Mouse (Mus musculus) midbrain, embryonic 13.5 days (tissue): ENCODE measurements at regions not wholly inside any gene's neighbourhood (a gene's known extent, or its start where the extent isn't known, plus 50 kb on each side); places are given as distances from the start of the nearest gene placed in this dataset.

Source experiments
- ATAC-seq: fragments of 200-750 bp; cut with Nextera tagmentation; 2 replicates; pipeline ENCODE4 v1.8.0; 2017; ENCODE audit warnings: mild to moderate bottlenecking, moderate TSS enrichment, moderate library complexity
- H3K27ac ChIP-seq: fragments of 300-500 bp; sonication (generic); 2 replicates; pipeline ENCODE4 v1.5.1; 2015; ENCODE audit warnings: inconsistent platforms, mild to moderate bottlenecking, moderate library complexity
- H3K27me3 ChIP-seq: fragments of 300-500 bp; sonication (generic); 2 replicates; pipeline ENCODE4 v1.6.1; 2015; ENCODE audit warnings: mild to moderate bottlenecking, inconsistent platforms
- H3K36me3 ChIP-seq: fragments of 300-500 bp; sonication (generic); 2 replicates; pipeline ENCODE4 v1.6.1; 2015; ENCODE audit warnings: mild to moderate bottlenecking, inconsistent platforms
- H3K4me1 ChIP-seq: fragments of 300-500 bp; sonication (generic); replicated peaks from 2 replicates; pipeline ENCODE4 v1.6.1; 2015; ENCODE audit warnings: inconsistent platforms
- H3K4me2 ChIP-seq: fragments of 300-500 bp; sonication (generic); replicated peaks from 2 replicates; pipeline ENCODE4 v1.6.1; 2015; ENCODE audit warnings: moderate library complexity, mild to moderate bottlenecking, inconsistent platforms
- H3K4me3 ChIP-seq: fragments of 300-500 bp; sonication (generic); replicated peaks from 2 replicates; pipeline ENCODE4 v1.5.1; 2015; ENCODE audit warnings: mild to moderate bottlenecking, inconsistent platforms
- H3K9ac ChIP-seq: fragments of 300-500 bp; sonication (generic); replicated peaks from 2 replicates; pipeline ENCODE4 v1.6.1; 2015; ENCODE audit warnings: mild to moderate bottlenecking, inconsistent platforms
- H3K9me3 ChIP-seq: fragments of 300-500 bp; sonication (generic); 2 replicates; pipeline ENCODE4 v1.6.1; 2016; ENCODE audit warnings: mild to moderate bottlenecking, inconsistent platforms
- WGBS: fragments of 180-500 bp; shearing (Covaris S2); methylation state at CpG from one replicate; pipeline ENCODE4 v1.1.7; 2015; 5-methylcytosine and 5-hydroxymethylcytosine counted together

DNA sequence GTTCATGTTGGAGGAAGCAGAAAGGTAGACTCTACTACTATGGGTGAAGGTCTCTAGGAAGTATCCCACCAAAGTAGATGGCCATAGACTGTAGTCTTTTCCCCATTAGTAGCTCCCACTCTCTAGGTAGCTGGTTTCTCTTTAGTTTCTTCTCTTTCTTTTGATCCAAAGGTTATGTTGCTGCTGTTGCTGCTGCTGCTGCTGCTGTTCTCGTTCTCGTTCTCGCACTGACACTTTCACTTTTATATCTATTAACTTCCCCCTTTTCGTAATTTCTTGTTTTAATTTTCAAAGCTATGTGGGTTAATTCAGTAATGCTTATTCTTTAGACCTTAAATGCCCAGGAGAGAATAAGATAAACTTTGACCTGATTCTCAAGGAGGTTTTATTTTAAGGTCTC, 58.3 kb downstream of the Tmem100 start:
- no peaks in the 10 kb centered on the region for H3K27me3 ChIP-seq
- no peak overlapping the region for H3K4me2 ChIP-seq
- no peak overlapping the region for H3K9ac ChIP-seq
- H3K9me3 ChIP-seq = no peaks in the 10 kb centered on the region
- no peak overlapping the region for H3K4me3 ChIP-seq
- H3K36me3 ChIP-seq = no peaks in the 10 kb centered on the region
- ATAC-seq = no peak
- no peaks in the 10 kb centered on the region for H3K4me1 ChIP-seq
- WGBS = 87% methylated on average over 4 of the region's 4 CpGs
- H3K27ac ChIP-seq = no peak overlapping the region

GRCm38 (mm10) chr11:90094052-90094451, 63.9 kb downstream of the Tmem100 start:
- Histone ChIP-seq H3K36me3 (no peaks in the 10 kb centered on the region), H3K27ac (no peak overlapping the region), H3K9me3 (no peaks in the 10 kb centered on the region), H3K27me3 (no peaks in the 10 kb centered on the region), H3K4me3 (no peak overlapping the region), H3K4me2 (no peak overlapping the region), H3K9ac (no peak overlapping the region), H3K4me1 (no peaks in the 10 kb centered on the region)
- WGBS = 86% methylated on average over 7 of the region's 7 CpGs
- no peak for ATAC-seq

DNA sequence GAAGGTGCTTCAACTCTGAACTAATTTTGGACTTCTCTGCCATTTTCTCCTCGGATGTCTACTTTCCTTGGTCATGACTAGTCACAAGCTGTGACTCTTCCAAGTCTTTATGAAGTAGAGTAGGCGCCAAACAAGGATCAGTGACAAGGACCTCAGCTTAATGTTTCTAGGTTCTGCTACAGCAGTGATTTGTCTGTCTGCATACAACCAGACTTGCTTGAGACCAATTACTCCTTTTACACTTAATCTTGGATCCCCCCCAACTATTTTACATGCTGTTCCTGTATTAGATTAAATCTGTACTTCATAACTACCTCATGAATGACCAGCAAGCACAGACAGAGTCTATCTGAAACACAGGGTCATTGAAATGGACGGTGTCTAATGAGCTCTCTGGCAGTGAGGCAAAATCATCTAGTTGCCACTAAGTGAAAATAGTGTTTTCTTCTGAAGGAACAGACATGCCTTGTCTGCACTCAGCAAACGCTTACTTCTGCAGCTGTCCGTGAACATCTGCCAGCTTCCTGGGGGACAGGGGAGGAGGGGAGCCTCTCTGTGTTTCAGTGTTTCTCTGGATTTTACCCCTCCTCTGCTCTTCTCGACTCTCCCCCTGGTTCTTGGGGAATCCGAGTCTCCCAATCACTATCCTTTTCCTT, 64.7 kb downstream of the Tmem100 start:
- no peak overlapping the region for H3K4me2 ChIP-seq
- no peak for ATAC-seq
- no peaks in the 10 kb centered on the region for H3K4me1 ChIP-seq
- no peaks in the 10 kb centered on the region for H3K9me3 ChIP-seq
- no peaks in the 10 kb centered on the region for H3K27me3 ChIP-seq
- H3K4me3 ChIP-seq = no peak overlapping the region
- H3K36me3 ChIP-seq = no peaks in the 10 kb centered on the region
- 80% methylated on average over 7 of the region's 7 CpGs for WGBS
- no peak overlapping the region for H3K9ac ChIP-seq
- no peak overlapping the region for H3K27ac ChIP-seq

DNA sequence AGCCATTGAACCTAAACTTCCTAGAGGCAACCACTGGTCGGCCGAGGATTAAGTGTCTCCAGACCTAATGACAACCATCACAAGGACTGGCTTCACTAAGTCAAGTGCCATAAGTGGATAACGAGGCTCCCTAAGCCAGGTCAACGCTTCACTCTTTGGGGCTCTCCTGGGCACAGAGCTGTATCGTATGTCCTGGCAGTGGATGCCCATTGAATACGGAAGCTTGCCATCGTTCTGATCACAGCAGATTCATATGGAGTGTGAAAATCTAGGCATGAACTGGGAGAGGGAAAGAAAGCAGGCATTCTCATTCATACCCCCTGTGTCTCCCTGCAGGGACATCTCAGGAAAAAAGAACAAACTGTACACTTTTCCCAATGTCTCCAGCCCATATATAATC, 68.3 kb downstream of the Tmem100 start:
- ATAC-seq = no peak
- Histone ChIP-seq H3K27ac (no peak overlapping the region), H3K9ac (no peak overlapping the region), H3K4me1 (no peaks in the 10 kb centered on the region), H3K4me2 (no peak overlapping the region), H3K9me3 (no peaks in the 10 kb centered on the region), H3K36me3 (no peaks in the 10 kb centered on the region), H3K27me3 (no peaks in the 10 kb centered on the region), H3K4me3 (no peak overlapping the region)
- 80% methylated on average over 7 of the region's 7 CpGs for WGBS

DNA sequence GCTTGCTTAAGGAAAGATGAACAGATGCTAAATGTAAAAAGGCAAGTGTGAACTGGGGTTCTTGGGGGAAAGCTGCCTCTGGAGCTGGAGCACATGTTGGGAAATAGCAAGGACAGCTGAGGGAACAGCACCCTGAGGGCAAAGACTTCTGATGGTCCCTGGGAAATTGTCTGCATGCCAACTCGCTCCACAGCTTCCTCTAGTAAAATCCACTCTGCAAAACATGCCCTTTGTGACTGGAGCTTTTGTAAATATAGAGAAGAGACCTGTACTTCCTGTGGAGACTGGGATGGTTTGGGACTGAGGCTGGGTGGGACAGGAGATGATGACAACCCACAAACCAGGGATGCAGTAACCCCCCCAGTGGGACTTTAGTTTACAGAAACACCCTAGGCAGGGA, 69.0 kb downstream of the Tmem100 start:
- H3K36me3 ChIP-seq = no peaks in the 10 kb centered on the region
- H3K4me1 ChIP-seq = no peaks in the 10 kb centered on the region
- no peak overlapping the region for H3K4me3 ChIP-seq
- H3K27ac ChIP-seq = no peak overlapping the region
- no peak for ATAC-seq
- H3K9ac ChIP-seq = no peak overlapping the region
- H3K9me3 ChIP-seq = no peaks in the 10 kb centered on the region
- H3K27me3 ChIP-seq = no peaks in the 10 kb centered on the region
- no peak overlapping the region for H3K4me2 ChIP-seq
- 79% methylated on average over 1 of the region's 1 CpGs for WGBS

GRCm38 (mm10) chr11:90100161-90100560, 70.0 kb downstream of the Tmem100 start:
- Histone ChIP-seq H3K4me3 (no peak overlapping the region), H3K27ac (no peak overlapping the region), H3K9ac (no peak overlapping the region), H3K4me1 (no peaks in the 10 kb centered on the region), H3K9me3 (no peaks in the 10 kb centered on the region), H3K27me3 (no peaks in the 10 kb centered on the region), H3K36me3 (no peaks in the 10 kb centered on the region), H3K4me2 (no peak overlapping the region)
- ATAC-seq = no peak
- WGBS = 88% methylated on average over 2 of the region's 2 CpGs

GRCm38 (mm10) chr11:90101284-90101683, 71.1 kb downstream of the Tmem100 start:
- H3K36me3 ChIP-seq = no peaks in the 10 kb centered on the region
- H3K4me3 ChIP-seq = no peak overlapping the region
- ATAC-seq = no peak
- no peak overlapping the region for H3K9ac ChIP-seq
- no peaks in the 10 kb centered on the region for H3K4me1 ChIP-seq
- no peak overlapping the region for H3K4me2 ChIP-seq
- H3K9me3 ChIP-seq = no peaks in the 10 kb centered on the region
- H3K27ac ChIP-seq = no peak overlapping the region
- 90% methylated on average over 8 of the region's 8 CpGs for WGBS
- H3K27me3 ChIP-seq = no peaks in the 10 kb centered on the region

DNA sequence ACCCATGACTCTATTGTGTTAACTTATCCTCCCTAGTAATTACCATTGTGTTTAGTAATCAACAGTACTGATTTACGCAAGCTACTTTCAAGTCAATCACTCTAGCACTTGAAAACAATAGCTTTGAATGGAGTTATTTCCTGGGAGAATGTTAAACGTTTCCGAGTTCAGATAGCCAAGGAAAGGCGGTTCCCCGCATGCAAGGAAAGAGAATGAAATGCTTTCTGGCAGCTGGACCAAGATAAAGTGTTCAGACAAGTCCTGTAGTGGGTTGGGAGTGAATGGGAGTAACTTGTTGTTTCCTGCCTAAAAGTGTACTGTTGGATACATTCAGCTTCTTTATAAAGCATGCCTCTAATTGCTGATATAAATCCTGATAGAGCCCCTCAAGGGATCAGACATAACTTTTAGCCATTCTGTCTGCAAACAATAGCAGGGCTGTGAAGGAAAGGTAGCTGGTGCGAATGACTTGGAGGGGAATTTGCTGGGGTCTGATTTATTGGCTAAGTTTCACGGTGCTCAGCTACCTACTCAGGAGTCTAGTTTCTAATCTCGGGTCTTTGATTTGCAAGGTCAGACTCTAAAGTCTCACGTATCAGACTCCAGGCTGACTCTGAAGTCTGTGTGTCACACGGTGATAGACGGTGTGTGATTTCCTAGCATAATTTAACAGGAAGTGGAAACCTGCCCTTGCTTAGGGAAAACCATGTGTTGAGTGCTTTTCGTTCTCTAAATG, 76.1 kb downstream of the Tmem100 start:
- WGBS = 80% methylated on average over 12 of the region's 12 CpGs
- Histone ChIP-seq H3K36me3 (no peaks in the 10 kb centered on the region), H3K27me3 (peaks cover 7% of the 10 kb centered on the region; the same call in 1 of the 2 replicates), H3K4me1 (peaks cover 14% of the 10 kb centered on the region), H3K4me2 (no peak overlapping the region), H3K27ac (no peak overlapping the region), H3K9me3 (no peaks in the 10 kb centered on the region), H3K9ac (no peak overlapping the region), H3K4me3 (no peak overlapping the region)
- no peak for ATAC-seq

GRCm38 (mm10) chr11:90109681-90110111, 77.8 kb upstream of the Gm45716 start:
- Histone ChIP-seq H3K9ac (no peak overlapping the region), H3K27ac (no peak overlapping the region), H3K4me3 (no peak overlapping the region), H3K4me2 (no peak overlapping the region), H3K36me3 (no peaks in the 10 kb centered on the region), H3K9me3 (no peaks in the 10 kb centered on the region), H3K4me1 (peaks cover 14% of the 10 kb centered on the region), H3K27me3 (peaks cover 7% of the 10 kb centered on the region; the same call in 1 of the 2 replicates)
- 2% methylated on average over 2 of the region's 2 CpGs for whole genome bisulfite sequencing
- peak; percentile 50; the same call in 1 of the 2 replicates for ATAC-seq

DNA sequence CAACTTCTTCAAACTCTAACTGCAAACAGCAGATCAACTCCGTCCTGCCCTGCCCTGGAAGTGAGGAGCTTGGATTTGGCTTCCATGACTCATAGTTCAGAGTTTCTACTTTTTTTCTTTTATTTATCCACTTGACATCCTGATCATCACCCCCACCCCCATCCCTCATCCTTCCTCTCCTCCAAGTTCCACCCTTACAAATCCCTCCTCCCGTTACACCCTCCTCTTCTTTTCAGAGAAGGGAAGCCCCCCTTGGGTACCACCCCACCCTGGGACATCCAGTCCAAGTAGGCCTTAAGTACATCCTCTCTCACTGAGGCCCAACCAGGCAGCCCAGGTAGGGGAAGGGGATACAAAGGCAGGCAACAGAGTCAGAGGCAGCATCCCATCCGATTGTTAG, 77.3 kb upstream of the Gm45716 start:
- Histone ChIP-seq H3K4me1 (peaks cover 14% of the 10 kb centered on the region), H3K27ac (no peak overlapping the region), H3K27me3 (peaks cover 7% of the 10 kb centered on the region; the same call in 1 of the 2 replicates), H3K4me3 (no peak overlapping the region), H3K9ac (no peak overlapping the region), H3K36me3 (no peaks in the 10 kb centered on the region), H3K9me3 (no peaks in the 10 kb centered on the region), H3K4me2 (no peak overlapping the region)
- ATAC-seq = no peak
- 42% methylated on average over 3 of the region's 3 CpGs for WGBS

GRCm38 (mm10) chr11:90112174-90112573, 75.3 kb upstream of the Gm45716 start:
- H3K4me1 ChIP-seq = peaks cover 20% of the 10 kb centered on the region
- ATAC-seq = no peak
- no peaks in the 10 kb centered on the region for H3K36me3 ChIP-seq
- no peak overlapping the region for H3K4me2 ChIP-seq
- H3K9me3 ChIP-seq = no peaks in the 10 kb centered on the region
- 76% methylated on average over 7 of the region's 7 CpGs for WGBS
- H3K27ac ChIP-seq = no peak overlapping the region
- H3K9ac ChIP-seq = no peak overlapping the region
- no peak overlapping the region for H3K4me3 ChIP-seq
- H3K27me3 ChIP-seq = peaks cover 4% of the 10 kb centered on the region; the same call in 1 of the 2 replicates

GRCm38 (mm10) chr11:90116676-90117663, 70.5 kb upstream of the Gm45716 start:
- peaks cover 10% of the 10 kb centered on the region; the same call in 1 of the 2 replicates for H3K27me3 ChIP-seq
- no peaks in the 10 kb centered on the region for H3K36me3 ChIP-seq
- no peak overlapping the region for H3K4me3 ChIP-seq
- H3K9me3 ChIP-seq = no peaks in the 10 kb centered on the region
- H3K4me1 ChIP-seq = peaks cover 11% of the 10 kb centered on the region
- WGBS = 41% methylated on average over 20 of the region's 20 CpGs
- H3K27ac ChIP-seq = no peak overlapping the region
- ATAC-seq = no peak
- H3K4me2 ChIP-seq = no peak overlapping the region; the same call in 1 of the 2 replicates
- no peak overlapping the region for H3K9ac ChIP-seq
